Mouse (Mus musculus) G1E (cell line): Measurements from ENCODE around the gene Sult6b1. TPM values are rescaled to one million over a fixed set of nuclear protein-coding genes. Genes with fewer than 3 reads are reported as not detected.
A peak's percentile ranks its signal among the peaks of the same experiment; 100 is the strongest.

Source experiments
- ATAC-seq: 2 replicates; pipeline ENCODE4 v1.8.0; 2016; ENCODE audit warnings: mild to moderate bottlenecking; ENCODE audit not compliant: insufficient number of reproducible peaks, poor library complexity, low FRiP score, severe bottlenecking; ENCODE audit errors: extremely low read depth
- DNase-seq: peaks from one replicate; pipeline ENCODE4 v3.0.0; 2012; ENCODE audit warnings: low spot score
- H3K27me3 ChIP-seq: 2 replicates; pipeline ENCODE4 v1.6.1; 2012; ENCODE audit warnings: mild to moderate bottlenecking, low read length, inconsistent platforms; ENCODE audit not compliant: insufficient read depth
- H3K36me3 ChIP-seq: replicated peaks from 2 replicates; pipeline ENCODE3; 2012; ENCODE audit warnings: mild to moderate bottlenecking, inconsistent platforms
- H3K4me1 ChIP-seq: 2 replicates; pipeline ENCODE4 v1.6.1; 2012; ENCODE audit warnings: low read depth, low read length, inconsistent platforms, mixed read lengths; ENCODE audit not compliant: insufficient read depth
- H3K4me3 ChIP-seq: 2 replicates; pipeline ENCODE4 v1.5.1; 2012; ENCODE audit warnings: low read depth, mild to moderate bottlenecking, inconsistent platforms, low read length, moderate library complexity, mixed read lengths
- H3K9me3 ChIP-seq: replicated peaks from 2 replicates; pipeline ENCODE4 v1.6.1; 2012; ENCODE audit warnings: inconsistent platforms
- CTCF ChIP-seq: IDR thresholded peaks from 2 replicates; pipeline ENCODE4 v1.5.1; 2012; ENCODE audit warnings: low read depth, low read length, inconsistent platforms, mixed read lengths
- GATA1 ChIP-seq: IDR thresholded peaks from 2 replicates; pipeline ENCODE4 v1.6.1; 2012; ENCODE audit warnings: borderline replicate concordance, low read length, inconsistent platforms, mixed read lengths
- GATA2 ChIP-seq: IDR thresholded peaks from 2 replicates; pipeline ENCODE4 v1.6.1; 2012; ENCODE audit warnings: low read depth, low read length, inconsistent platforms, borderline replicate concordance
- POLR2AphosphoS5 ChIP-seq: IDR thresholded peaks from 2 replicates; pipeline ENCODE4 v1.6.1; 2012; ENCODE audit warnings: low read depth, low read length, inconsistent platforms; ENCODE audit not compliant: insufficient replicate concordance
- TAL1 ChIP-seq: conservative IDR thresholded peaks from 2 replicates; pipeline ENCODE4 v1.6.1; 2012; ENCODE audit warnings: low read depth, low read length, inconsistent platforms, mixed read lengths
- polyA plus RNA-seq: library from polyadenylated mRNA; stranded (reverse); fragments of >175 nt; gene quantifications from 2 replicates; pipeline ENCODE4 v1.2.3, GENCODE M21; 2012
- total RNA-seq, 2 experiments: library from RNA; stranded (forward) in 1 of 2; stranded (reverse) in 1 of 2; fragments of 200-1000 nt in 1 of 2; fragments of >200 nt in 1 of 2; fragmentation: Nextera tagmentation in 1 of 2; gene quantifications; 2 replicates each; pipeline ENCODE4 v1.2.3; 2014 to 2017

Sult6b1 gene
- total and polyA plus RNA-seq, 3 experiments: 0.33 TPM; not detected in 2

GRCm38 (mm10) chr17:78882401-78883112 lies 24.2 kb downstream of the Sult6b1 start, which contains the start of gene Eif2ak2:
TSS of gene Eif2ak2 (minus strand) at chr17:78882573.
- DNase-seq (peak; percentile 87), ATAC-seq (peak; percentile 98)
- TF ChIP-seq GATA1 (no peak), POLR2AphosphoS5 (no peak)
- Histone ChIP-seq H3K36me3 (peaks cover 32% of the 10 kb centered on the region), H3K4me1 (peaks cover 17% of the 10 kb centered on the region), H3K9me3 (0 out of 2 replicates have a peak, but pooled peaks cover 2% of the 10 kb centered on the region), H3K27me3 (no peaks in the 10 kb centered on the region), H3K4me3 (peak within 1 kb of the TSS; percentile 77)

GRCm38 (mm10) chr17:78881878-78882304 lies 24.9 kb downstream of the Sult6b1 start:
- peak; percentile 29 for DNase-seq
- TF ChIP-seq GATA2: no peak
- TF ChIP-seq CTCF: no peak
- TF ChIP-seq POLR2AphosphoS5: no peak
- no peak for TF ChIP-seq TAL1
- no peak for TF ChIP-seq GATA1

DNA sequence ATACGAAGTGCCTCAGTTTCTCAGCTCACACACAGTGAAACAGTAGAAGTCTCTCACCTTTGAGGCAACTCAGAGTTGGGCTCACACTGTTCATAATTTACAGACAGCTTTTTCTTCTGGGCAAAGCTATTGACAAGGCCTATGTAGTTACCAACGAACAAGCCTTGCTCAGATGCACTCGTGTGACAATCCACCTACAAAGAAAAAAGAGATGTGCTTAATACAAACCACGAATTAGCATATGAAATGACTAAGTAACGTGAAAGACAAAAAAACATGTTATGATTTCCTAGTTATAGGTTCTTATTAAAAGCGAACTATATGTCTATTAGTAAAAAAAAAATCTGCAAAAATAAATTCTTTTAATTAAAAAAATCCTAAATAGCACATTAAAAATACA lies 32.9 kb downstream of the Sult6b1 start:
- Histone ChIP-seq H3K4me3 (no peak overlapping the region), H3K4me1 (peaks cover 4% of the 10 kb centered on the region; the same call in 1 of the 2 replicates), H3K27me3 (no peaks in the 10 kb centered on the region), H3K9me3 (no peaks in the 10 kb centered on the region), H3K36me3 (peaks cover 83% of the 10 kb centered on the region)
- DNase-seq (no peak), ATAC-seq (no peak)
- no peak for TF ChIP-seq GATA1
- no peak for TF ChIP-seq CTCF
- TF ChIP-seq TAL1: no peak
- no peak for TF ChIP-seq POLR2AphosphoS5
- TF ChIP-seq GATA2: no peak

More at GRCm38 (mm10) chr17:78881878-78882304, 24.9 kb downstream of the Sult6b1 start:
- Histone ChIP-seq H3K4me3 (peak overlapping the region; percentile 77), H3K4me1 (peaks cover 17% of the 10 kb centered on the region), H3K36me3 (peaks cover 37% of the 10 kb centered on the region), H3K27me3 (no peaks in the 10 kb centered on the region), H3K9me3 (0 out of 2 replicates have a peak, but pooled peaks cover 2% of the 10 kb centered on the region)
- ATAC-seq: peak; percentile 19; the same call in 1 of the 2 replicates

GRCm38 (mm10) chr17:78856243-78856642 lies 50.5 kb downstream of the Sult6b1 start:
- Histone ChIP-seq H3K9me3 (no peaks in the 10 kb centered on the region), H3K4me1 (no peaks in the 10 kb centered on the region), H3K27me3 (no peaks in the 10 kb centered on the region), H3K4me3 (no peak overlapping the region), H3K36me3 (peaks cover 75% of the 10 kb centered on the region)
- no peak for TF ChIP-seq TAL1
- no peak for TF ChIP-seq GATA2
- TF ChIP-seq GATA1: no peak
- no peak for TF ChIP-seq POLR2AphosphoS5
- no peak for TF ChIP-seq CTCF
- DNase-seq: no peak
- ATAC-seq: no peak

- no peaks in the 10 kb centered on the region for H3K27me3 ChIP-seq
- H3K9me3 ChIP-seq: no peaks in the 10 kb centered on the region
- peaks cover 3% of the 10 kb centered on the region; the same call in 1 of the 2 replicates for H3K4me1 ChIP-seq
- TF ChIP-seq GATA2 (no peak), TAL1 (no peak), CTCF (no peak), POLR2AphosphoS5 (no peak), GATA1 (no peak)
- DNase-seq: no peak
- no peak for ATAC-seq
- H3K36me3 ChIP-seq: peaks cover 83% of the 10 kb centered on the region
- no peak overlapping the region for H3K4me3 ChIP-seq
Measured at GRCm38 (mm10) chr17:78842271-78842928, 64.4 kb downstream of the Sult6b1 start.

- DNase-seq (no peak), ATAC-seq (no peak)
- H3K4me1 ChIP-seq: peaks cover 13% of the 10 kb centered on the region
- H3K27me3 ChIP-seq: no peaks in the 10 kb centered on the region
- TF ChIP-seq GATA2: no peak
- TF ChIP-seq TAL1: no peak
- TF ChIP-seq GATA1: no peak
- TF ChIP-seq POLR2AphosphoS5: no peak
- no peak for TF ChIP-seq CTCF
- H3K9me3 ChIP-seq: no peaks in the 10 kb centered on the region
- H3K36me3 ChIP-seq: peaks cover 42% of the 10 kb centered on the region
- H3K4me3 ChIP-seq: peak overlapping the region; percentile 89
Measured at GRCm38 (mm10) chr17:78836056-78836455, 70.7 kb downstream of the Sult6b1 start.
